Mouse (Mus musculus) ES-E14 (cell line): Measurements from ENCODE around the gene Gng7. TPM values are rescaled to one million over a fixed set of nuclear protein-coding genes. Genes with fewer than 3 reads are reported as not detected.
A peak's percentile ranks its signal among the peaks of the same experiment; 100 is the strongest.

Source experiments
- DNase-seq: peaks from one replicate; pipeline ENCODE4 v3.0.0-alpha.2; 2013; ENCODE audit warnings: low read depth, low spot score
- H3K27ac ChIP-seq: 2 replicates; pipeline ENCODE4 v1.5.1; 2012; ENCODE audit warnings: low read depth, mild to moderate bottlenecking, low read length, moderate library complexity, mixed read lengths; ENCODE audit not compliant: poor library complexity, insufficient read depth, severe bottlenecking
- H3K36me3 ChIP-seq: 2 replicates; pipeline ENCODE4 v1.6.1; 2012; ENCODE audit warnings: mild to moderate bottlenecking, low read length, moderate library complexity, mixed read lengths; ENCODE audit not compliant: control insufficient read depth, poor library complexity, insufficient read depth, severe bottlenecking
- H3K4me1 ChIP-seq, 2 experiments: fragments of 150-350 bp in 1 of 2; sonication (generic) in 1 of 2; 2 replicates each; pipeline ENCODE4 v1.6.1; 2012; ENCODE audit warnings: low read length in 2 of 2, mild to moderate bottlenecking in 1 of 2, mixed read lengths in 1 of 2; ENCODE audit not compliant: control insufficient read depth in 2 of 2, insufficient read depth in 2 of 2, poor library complexity in 1 of 2
- H3K4me3 ChIP-seq, 2 experiments: fragments of 150-350 bp in 1 of 2; sonication (generic) in 1 of 2; 2 replicates each; pipeline ENCODE4 v1.5.1; 2012; ENCODE audit warnings: low read length in 2 of 2, low read depth in 1 of 2, mild to moderate bottlenecking in 1 of 2, mixed read lengths in 1 of 2; ENCODE audit not compliant: insufficient read depth in 1 of 2, poor library complexity in 1 of 2, severe bottlenecking in 1 of 2
- H3K9ac ChIP-seq: 2 replicates; pipeline ENCODE4 v1.6.1; 2012; ENCODE audit warnings: low read depth, mild to moderate bottlenecking, low read length, mixed read lengths; ENCODE audit not compliant: poor library complexity, insufficient read depth, severe bottlenecking
- H3K9me3 ChIP-seq: fragments of 150-350 bp; sonication (generic); 2 replicates; pipeline ENCODE4 v1.6.1; 2012; ENCODE audit warnings: low read depth, mild to moderate bottlenecking, low read length; ENCODE audit not compliant: control insufficient read depth, insufficient read depth
- CHD2 ChIP-seq: IDR thresholded peaks from 2 replicates; pipeline ENCODE4 v1.6.1; 2014; ENCODE audit warnings: mild to moderate bottlenecking, low read depth, low read length, inconsistent platforms
- HCFC1 ChIP-seq: IDR thresholded peaks from 2 replicates; pipeline ENCODE4 v1.6.1; 2012; ENCODE audit warnings: low read length, inconsistent platforms, borderline replicate concordance; ENCODE audit not compliant: insufficient read depth
- MAFK ChIP-seq: IDR thresholded peaks from 2 replicates; pipeline ENCODE4 v1.6.1; 2014; ENCODE audit warnings: mild to moderate bottlenecking, low read depth, low read length, inconsistent platforms; ENCODE audit not compliant: insufficient read depth
- ZC3H11A ChIP-seq: IDR thresholded peaks from 2 replicates; pipeline ENCODE4 v1.6.1; 2012; ENCODE audit warnings: low read depth, mild to moderate bottlenecking, inconsistent platforms, low read length, borderline replicate concordance
- ZNF384 ChIP-seq: IDR thresholded peaks from 2 replicates; pipeline ENCODE4 v1.6.1; 2012; ENCODE audit warnings: low read depth, low read length, inconsistent platforms
- in situ Hi-C, 2 experiments: fragments of 600-800 bp; cut with MboI; formaldehyde crosslinking; loops; one replicate each; pipeline ENCODE4 v1.15.1; 2025; ENCODE audit warnings: low sequenced_read_pairs in 2 of 2, inconsistent platforms in 1 of 2; ENCODE audit not compliant: unreplicated experiment in 2 of 2
- total RNA-seq: library from RNA; depleted of rRNA; stranded (reverse); fragments of 300-350 nt; gene quantifications from 2 replicates; pipeline ENCODE4 v1.2.3, GENCODE M21; 2012

Gng7 gene
- total RNA-seq, 1 experiment = 0.94 TPM

DNA sequence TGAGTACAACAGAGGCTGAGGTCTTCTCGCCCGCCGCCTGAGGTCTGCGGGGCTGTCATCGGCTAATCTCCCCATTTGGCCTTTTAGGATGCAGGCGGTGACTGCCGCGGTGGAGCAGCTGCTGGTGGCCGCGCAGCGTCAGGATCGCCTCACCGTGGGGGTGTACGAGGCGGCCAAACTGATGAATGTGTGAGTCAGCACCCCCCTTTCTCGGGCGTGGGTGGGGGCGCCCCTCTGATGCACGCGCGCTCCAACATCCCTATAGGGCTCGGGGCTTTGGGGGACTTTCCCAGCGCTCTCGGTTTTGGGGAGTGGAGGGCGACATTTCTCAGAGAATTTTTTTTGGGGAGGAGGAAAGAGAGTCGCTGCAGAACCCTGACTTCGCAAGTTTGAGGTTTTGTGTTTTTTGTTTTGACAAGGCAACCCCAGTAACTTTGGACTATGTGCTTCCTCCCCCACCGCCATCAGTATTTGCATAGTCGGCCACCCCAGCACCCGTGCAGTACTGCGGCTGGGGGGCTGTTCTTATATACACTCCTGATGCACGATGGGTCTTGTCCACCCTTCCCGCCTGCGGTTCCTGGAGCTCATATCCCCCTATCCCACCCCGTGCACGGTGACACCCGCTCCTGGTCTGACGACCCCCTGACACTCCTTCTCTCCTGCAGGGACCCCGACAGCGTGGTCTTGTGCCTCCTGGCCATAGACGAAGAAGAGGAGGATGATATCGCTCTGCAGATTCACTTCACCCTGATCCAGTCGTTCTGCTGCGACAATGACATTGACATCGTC is 84.2 kb downstream of the Gng7 start:
- no peaks in the 10 kb centered on the region for H3K9me3 ChIP-seq
- peak overlapping the region; percentile 84 to 85 for H3K4me3 ChIP-seq
- DNase-seq = no peak
- in situ Hi-C loops = no loop called here
- H3K36me3 ChIP-seq = peaks cover 10% of the 10 kb centered on the region; the same call in 1 of the 2 replicates
- H3K4me1 ChIP-seq = peaks cover 7 to 47% of the 10 kb centered on the region in 2 experiments; a peak in 3 of 4 replicates
- TF ChIP-seq HCFC1 (no peak), ZC3H11A (no peak), ZNF384 (no peak), CHD2 (no peak), MAFK (no peak)
- H3K27ac ChIP-seq = no peak overlapping the region
- H3K9ac ChIP-seq = peak overlapping the region; percentile 72

DNA sequence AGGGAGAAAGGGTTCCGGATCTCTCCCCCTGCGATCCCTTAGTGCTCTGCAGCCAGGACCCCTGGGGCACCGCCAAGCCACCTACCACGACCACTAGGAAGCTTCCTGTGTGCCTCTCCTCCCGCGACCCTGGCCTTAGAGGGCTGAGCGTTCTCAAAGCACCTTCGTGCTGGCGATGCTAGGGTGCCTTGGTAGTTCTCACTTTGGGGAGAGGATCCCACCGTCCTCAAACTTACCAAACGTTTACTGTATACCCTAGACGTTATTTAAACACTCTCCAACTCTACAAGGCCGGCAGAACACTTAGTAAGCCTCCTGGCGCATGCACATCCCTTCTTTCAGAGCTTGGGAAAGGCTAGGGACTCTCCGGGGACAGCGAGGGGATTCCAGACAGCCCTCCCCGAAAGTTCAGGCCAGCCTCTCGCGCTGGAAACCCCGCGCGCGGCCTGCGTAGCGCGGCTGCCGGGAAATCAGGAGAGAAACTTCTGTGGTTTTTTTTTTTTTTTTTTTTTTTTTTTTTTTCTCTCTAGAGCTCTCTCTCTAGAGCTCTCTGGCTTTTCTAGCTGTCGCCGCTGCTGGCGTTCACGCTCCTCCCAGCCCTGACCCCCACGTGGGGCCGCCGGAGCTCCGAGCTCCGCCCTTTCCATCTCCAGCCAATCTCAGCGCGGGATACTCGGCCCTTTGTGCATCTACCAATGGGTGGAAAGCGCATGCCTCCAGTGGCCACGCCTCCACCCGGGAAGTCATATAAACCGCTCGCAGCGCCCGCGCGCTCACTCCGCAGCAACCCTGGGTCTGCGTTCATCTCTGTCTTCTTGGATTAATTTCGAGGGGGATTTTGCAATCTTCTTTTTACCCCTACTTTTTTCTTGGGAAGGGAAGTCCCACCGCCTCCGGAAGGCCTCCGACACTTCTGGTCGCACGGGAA is 85.2 kb downstream of the Gng7 start, which contains the start of gene Gadd45b:
Gene Gadd45b, plus strand, starts transcription at position 775 of the 928 bp plus-strand sequence.
- H3K9ac ChIP-seq = peak within 1 kb of the TSS; percentile 74
- peaks cover 10% of the 10 kb centered on the region; the same call in 1 of the 2 replicates for H3K36me3 ChIP-seq
- DNase-seq = peak; percentile 96
- peaks cover 5 to 46% of the 10 kb centered on the region in 2 experiments; a peak in 3 of 4 replicates for H3K4me1 ChIP-seq
- H3K27ac ChIP-seq = no peak within 1 kb of the TSS
- H3K9me3 ChIP-seq = no peaks in the 10 kb centered on the region
- in situ Hi-C loops = loop anchor here (5.0 to 10.0 kb wide), 2 partner anchors 55 to 63 kb away; no protein-coding TSS in a partner anchor
- H3K4me3 ChIP-seq = peak within 1 kb of the TSS; percentile 84 to 85
- TF ChIP-seq HCFC1 (peak; percentile 32; the same call in 1 of the 2 replicates), ZNF384 (peak; percentile 98), ZC3H11A (no peak), CHD2 (no peak), MAFK (no peak)

DNA sequence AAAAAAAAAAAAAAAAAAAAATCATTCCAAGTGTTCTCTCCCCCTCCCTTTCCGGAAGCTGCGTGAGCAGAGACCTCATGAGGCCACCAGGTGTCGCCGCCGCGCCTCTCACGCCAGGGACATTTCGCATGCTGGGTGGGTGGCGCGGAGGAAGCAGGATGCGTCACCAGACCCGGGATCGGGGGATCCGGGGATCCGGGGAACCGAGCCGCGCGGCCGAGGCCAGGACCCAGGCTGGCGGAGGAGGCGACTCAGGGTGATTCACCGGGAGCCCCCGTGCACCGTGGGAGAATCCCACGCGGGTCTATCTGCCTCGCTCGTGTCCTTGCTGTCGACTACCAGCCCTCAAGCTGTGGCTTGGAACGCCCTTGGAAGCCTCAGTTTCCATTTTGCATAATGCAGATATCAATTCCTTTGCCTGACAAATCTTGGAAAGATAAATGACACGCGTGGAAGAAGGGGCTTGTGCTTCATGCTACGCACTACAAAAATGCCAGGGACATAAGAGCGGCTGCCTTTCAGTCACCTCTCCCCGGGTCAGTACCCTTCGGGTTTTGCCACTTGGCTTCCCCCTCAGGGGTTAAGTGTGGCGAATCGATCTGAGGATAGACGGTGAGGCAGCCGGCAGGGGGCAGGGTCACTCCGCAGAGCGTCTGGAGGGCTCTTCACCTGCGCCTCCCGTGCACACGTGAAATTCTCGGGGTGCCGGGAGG is 86.0 kb downstream of the Gng7 start:
- H3K36me3 ChIP-seq = peaks cover 10% of the 10 kb centered on the region; the same call in 1 of the 2 replicates
- DNase-seq = peak; percentile 83
- H3K4me3 ChIP-seq = peak overlapping the region; percentile 69 to 75
- H3K9ac ChIP-seq = peak overlapping the region; percentile 74
- H3K27ac ChIP-seq = no peak overlapping the region
- H3K9me3 ChIP-seq = no peaks in the 10 kb centered on the region
- in situ Hi-C loops = loop anchor here (5.0 to 10.0 kb wide), 2 partner anchors 56 to 64 kb away; no protein-coding TSS in a partner anchor
- TF ChIP-seq CHD2 = no peak
- TF ChIP-seq MAFK = no peak
- TF ChIP-seq ZNF384 = peak; percentile 97
- TF ChIP-seq ZC3H11A = peak; percentile 79
- no peak; the same call in 1 of the 2 replicates for TF ChIP-seq HCFC1
- peaks cover 2 to 39% of the 10 kb centered on the region in 2 experiments; a peak in 3 of 4 replicates for H3K4me1 ChIP-seq

DNA sequence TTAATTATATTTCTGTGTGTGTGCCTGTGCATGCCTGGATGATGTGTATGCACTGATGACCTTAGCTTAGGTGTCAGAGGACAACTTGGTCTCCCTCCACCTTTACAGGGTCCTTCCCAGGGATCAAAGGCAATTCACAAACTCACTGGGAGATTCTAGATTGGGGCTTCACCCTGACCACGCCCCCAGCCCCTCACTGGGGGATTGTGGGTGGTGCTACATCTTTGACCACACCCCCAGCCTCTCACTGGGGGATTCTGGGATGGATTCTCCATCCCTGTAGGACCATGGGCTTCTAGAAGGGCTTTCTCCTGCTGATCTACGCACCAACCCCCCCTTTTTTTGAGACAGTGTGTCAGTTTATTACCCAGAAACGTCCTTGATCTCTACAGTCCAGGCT is 89.3 kb downstream of the Gng7 start:
- Histone ChIP-seq H3K27ac (no peak overlapping the region), H3K4me3 (no peak overlapping the region), H3K9ac (no peak overlapping the region), H3K4me1 (peaks cover 4 to 18% of the 10 kb centered on the region in 2 experiments; a peak in 3 of 4 replicates), H3K36me3 (no peaks in the 10 kb centered on the region), H3K9me3 (no peaks in the 10 kb centered on the region)
- in situ Hi-C loops = loop anchor here (5.0 to 10.0 kb wide), 2 partner anchors 59 to 67 kb away; no protein-coding TSS in a partner anchor
- peak; percentile 65 for DNase-seq
- TF ChIP-seq HCFC1 (no peak), MAFK (no peak), ZNF384 (no peak), ZC3H11A (no peak), CHD2 (no peak)
